Mouse (Mus musculus): ENCODE results near the gene Cep112.

GRCm38 (mm10) chr11:108893855-108894510 lies 469.0 kb downstream of the Cep112 start:
- no peak for TF ChIP-seq CTCF (IDR thresholded peaks at IDR 0.05; ENCODE audit: control insufficient read depth, insufficient read depth, low read length)
- no peak for TF ChIP-seq POLR2A (IDR thresholded peaks at IDR 0.05; ENCODE audit: borderline replicate concordance, control insufficient read depth, low read depth, low read length)

Measured in bone marrow, adult 2 months (tissue).